Mouse (Mus musculus) erythroblast, embryonic 14.5 days (primary cell): Measurements from ENCODE around the gene Fzd9.

ENCODE experiments used
- GATA1 ChIP-seq: IDR thresholded peaks from 2 replicates; pipeline ENCODE4 v1.6.1; 2012; ENCODE audit warnings: low read length, inconsistent platforms, mixed read lengths
- TAL1 ChIP-seq: IDR thresholded peaks from 3 replicates; pipeline ENCODE4 v1.6.1; 2012; ENCODE audit warnings: low read length, inconsistent platforms, mixed read lengths

DNA sequence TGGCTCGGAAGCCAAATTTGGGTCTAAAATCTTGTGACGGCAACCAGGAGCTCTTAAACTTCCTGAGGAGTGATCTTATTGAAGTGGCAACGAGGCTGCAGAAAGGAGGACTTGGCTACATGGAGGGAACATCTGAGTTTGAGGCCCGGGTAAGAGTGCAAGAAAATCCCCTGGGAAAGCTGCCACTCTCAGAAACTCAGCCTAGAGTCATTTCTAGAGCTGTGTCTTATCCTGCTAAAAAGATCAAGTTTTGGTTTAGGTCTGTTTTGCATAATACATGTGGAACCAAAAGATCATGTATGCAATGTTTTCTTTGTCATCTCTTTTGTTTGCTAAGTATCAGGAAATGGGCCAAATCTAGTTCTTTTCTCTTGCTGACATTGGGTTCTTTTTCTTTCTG is 20.8 kb downstream of the Fzd9 start:
- TF ChIP-seq GATA1 (no peak), TAL1 (no peak)
